Mouse (Mus musculus) adipocyte (in vitro differentiated cells): Measurements from ENCODE around the gene Mtcp1.

ENCODE experiments used
- DNase-seq: peaks from one replicate; pipeline ENCODE4 v3.0.0-alpha.2; 2016; ENCODE audit warnings: low spot score

The Mtcp1 gene

DNA sequence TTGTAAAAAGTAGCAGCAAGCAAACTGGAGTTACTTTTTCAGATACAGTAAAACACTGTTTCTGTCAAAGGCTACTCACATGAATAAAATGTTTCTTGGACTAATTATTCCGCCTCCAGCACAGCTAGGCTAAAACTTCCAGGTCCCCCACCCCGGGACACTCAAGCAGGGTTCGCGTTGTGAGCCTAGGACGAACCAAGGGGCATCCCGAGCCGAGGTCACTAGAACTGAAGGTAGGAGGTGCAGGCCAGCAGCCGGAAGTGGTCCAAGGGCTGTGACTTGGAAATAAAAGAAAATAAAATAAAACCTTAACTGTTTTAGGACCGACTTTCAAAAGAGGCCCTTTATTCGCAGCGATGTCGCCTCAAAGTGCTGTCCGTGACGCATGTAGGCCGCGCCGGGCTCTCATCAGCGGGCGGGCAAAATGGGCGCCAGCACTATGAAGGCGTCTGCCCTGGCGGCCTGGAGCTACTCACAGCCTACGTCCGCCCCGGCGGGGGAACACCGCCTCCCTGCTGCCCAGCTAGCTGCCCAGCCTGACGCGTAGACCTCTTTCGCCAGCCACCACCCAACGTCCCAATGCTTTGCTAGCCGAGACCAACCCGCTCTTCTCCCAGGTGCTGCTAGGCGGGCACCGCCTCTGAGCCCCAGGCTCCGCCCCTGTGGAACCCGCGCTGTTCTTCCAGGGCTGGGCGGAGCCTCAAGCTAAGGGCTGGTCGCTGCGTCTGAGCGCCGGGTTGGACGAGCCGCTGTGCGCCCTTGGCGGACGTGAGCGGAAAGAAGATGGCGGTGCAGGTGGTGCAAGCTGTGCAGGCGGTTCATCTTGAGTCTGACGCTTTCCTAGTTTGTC is at the start of gene Mtcp1, which contains the start of the genes Cmc4 and Brcc3:
Gene Mtcp1, minus strand, starts transcription at position 653 of the 850 bp plus-strand sequence.
Gene Cmc4, minus strand, starts transcription at position 649 of the 850 bp plus-strand sequence.
Gene Brcc3, plus strand, starts transcription at position 693 of the 850 bp plus-strand sequence.
- DNase-seq, result peak; percentile 88

DNA sequence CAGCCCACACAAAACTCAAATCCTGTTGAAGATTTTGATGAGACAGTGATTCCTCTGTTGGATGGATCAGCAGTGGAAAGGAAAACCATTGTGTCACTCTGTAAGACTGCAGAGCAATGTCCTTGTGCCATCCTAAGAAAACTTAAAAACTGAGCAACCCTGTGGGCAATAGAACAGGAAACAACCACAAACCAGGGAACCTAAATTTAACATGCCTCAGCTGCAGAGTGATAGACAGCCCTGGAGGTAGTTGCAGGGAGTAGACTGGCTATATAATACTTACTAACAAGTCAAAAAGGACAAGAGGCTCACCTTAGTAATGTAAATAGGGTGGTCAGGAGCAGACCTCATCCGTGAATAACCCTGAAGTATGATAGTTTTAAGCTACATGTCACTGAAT is 38.2 kb upstream of the Mtcp1 start:
- no peak for DNase-seq

DNA sequence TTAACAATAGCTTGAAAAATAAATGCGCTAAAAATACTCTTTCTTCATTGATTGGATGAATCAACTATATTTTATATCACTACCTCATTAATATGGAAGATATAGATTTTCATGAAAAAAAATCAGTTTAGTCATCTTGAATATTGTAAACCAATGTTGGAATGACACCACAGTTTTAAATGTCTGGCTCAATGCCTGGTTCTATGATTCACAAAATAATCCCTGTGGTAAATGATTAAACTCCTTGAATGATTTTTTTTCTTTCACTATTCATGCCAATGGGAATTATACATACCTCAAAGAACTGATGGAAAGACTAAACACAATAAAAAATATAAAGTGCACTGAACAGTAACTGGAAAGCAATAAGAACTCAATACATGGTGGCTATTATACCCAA is 6.7 kb downstream of the Mtcp1 start:
- no peak for DNase-seq

DNA sequence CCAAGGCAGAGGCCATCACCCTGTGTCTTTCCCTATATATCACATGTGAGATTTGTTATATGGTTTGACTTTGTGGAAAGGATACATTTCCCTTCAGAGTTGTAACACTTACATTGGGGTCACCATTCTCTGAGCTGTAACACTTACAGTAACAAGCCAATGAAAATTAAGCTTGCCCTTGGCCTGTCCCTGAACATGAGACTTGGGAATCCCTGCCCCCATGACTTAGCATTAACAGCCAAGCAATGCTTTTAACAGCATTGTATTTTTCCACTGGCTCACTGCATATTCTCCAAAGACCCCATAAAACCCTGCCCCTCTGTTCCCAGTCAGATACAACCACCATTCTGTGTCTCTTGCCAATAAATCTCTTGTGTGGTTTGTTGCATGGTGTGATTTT is 13.0 kb downstream of the Mtcp1 start:
- DNase-seq, result no peak

DNA sequence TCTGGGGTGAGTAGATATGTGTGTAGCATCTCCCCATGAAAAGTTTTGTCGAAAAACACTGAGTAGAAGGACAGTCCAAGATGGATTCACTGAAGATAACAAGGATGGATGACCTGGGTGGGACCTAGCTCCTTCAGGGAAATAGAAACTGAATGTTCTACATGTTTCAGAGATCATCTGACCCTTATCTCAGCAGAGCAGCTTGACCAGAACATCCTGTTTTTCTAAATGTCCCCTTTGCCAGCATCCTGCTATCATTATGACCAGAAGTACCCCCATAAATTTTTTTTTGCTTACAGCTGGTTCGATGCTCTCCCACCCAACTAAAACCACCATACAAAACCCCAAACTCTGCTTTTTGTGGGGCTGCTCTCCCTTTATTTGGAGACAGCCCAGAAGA is 13.7 kb downstream of the Mtcp1 start:
- DNase-seq, result no peak

DNA sequence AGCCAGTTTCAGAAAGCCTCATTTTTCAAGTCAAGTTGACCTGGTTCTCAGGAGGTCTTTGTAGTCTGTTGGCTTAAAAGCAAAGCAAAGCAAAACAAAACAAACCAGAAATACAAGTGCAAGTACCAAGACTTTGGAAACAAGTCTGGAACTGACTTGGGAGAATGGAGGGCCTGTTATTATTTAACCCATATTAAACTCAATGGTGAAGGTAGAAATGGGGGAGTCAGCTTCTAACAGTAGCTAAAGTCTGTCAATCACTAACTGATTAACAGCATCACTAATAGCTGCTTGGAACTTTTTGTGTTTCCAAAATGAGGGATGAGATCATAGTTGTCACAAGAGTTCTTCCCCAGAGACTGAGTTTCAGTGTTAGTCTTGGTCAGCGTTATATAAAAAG is 16.9 kb downstream of the Mtcp1 start:
- DNase-seq, result no peak

DNA sequence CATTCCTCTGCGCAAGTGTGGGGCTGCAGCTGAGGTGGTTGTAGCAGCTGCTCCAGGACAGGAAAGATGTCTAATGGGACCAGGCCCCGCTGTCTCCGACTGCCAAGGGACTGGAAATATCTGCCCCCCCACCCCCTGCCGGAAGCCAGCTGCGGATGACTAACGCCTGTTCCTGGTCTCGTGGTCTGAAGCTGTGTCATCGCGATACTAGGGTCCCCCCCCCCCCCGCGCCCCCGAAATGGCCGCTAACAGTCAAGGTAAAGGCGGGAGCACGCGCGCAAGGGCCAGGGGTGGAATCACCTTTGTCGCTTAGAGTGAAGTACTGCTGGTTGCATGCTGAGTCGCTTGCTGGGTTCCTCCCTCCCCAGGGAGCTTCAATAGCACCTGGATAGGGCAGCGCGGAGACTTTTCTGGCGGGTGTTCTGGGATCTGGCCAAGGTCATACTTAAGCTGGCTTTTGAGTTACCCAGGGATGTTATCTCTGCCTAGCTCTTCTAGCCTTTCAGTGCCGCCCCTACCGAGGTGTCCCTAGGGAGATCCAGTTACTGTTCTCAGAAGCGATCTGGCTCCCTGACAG is 34.1 kb downstream of the Mtcp1 start, which contains the start of the genes Fundc2 and F8:
Gene Fundc2, plus strand, starts transcription at position 205 of the 577 bp plus-strand sequence.
Gene F8, minus strand, starts transcription at position 421 of the 577 bp plus-strand sequence.
- DNase-seq, result peak; percentile 89

DNA sequence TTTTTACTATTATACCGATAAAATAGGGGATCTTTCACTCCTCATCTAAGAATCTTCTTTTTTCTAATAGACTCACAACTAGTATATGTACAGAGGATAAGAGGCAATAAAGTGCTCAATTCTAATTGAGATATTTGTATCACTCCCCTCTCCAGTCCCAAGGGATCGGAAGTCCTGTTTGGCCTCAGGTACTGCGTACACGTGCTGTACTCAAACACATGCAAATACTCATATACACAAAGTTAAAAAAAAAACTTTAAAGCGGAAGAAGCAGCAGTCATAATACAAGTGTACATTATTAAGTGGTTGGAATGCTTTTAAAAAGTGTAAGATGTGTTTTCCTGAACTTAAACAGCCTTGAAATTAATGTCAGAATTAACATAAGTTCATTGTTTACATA is 34.7 kb downstream of the Mtcp1 start:
- DNase-seq, result no peak

DNA sequence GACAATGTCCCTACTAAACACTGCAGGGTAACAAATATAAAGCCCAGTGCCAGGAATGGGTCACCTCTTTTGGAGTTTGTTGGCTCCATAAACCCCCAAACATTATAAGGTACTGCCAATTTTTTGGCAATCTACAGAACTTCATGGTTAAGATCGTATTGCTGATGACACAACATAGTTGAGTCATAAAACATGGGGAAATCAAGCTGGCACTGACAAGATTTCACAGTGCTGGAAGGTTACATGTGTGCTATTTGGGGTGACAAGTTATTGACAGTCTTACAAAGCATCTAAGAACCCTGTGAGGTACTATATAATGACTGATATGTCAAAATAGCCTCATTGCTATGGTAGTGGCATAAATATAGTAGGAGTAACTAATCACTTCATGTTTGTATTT is 35.2 kb downstream of the Mtcp1 start:
- DNase-seq, result peak; percentile 57

DNA sequence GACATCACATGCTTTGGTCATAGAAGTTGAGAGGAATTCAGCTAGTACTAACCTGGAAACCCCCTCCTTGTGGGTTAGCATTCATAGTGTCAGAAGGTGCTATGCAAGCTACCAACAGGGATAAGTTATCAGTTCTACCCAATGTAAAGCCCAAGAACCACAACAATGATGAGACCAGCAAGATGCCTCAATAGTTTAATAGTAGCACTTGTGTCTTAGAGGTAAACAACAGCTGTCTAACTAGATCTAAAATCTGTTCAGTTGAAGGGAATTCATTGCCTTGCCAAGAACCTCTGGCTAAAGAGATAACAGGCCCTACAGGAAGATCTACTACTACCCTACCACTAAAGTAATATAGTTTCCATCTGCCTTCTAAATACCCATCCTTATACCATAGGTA is 39.6 kb downstream of the Mtcp1 start:
- no peak for DNase-seq

DNA sequence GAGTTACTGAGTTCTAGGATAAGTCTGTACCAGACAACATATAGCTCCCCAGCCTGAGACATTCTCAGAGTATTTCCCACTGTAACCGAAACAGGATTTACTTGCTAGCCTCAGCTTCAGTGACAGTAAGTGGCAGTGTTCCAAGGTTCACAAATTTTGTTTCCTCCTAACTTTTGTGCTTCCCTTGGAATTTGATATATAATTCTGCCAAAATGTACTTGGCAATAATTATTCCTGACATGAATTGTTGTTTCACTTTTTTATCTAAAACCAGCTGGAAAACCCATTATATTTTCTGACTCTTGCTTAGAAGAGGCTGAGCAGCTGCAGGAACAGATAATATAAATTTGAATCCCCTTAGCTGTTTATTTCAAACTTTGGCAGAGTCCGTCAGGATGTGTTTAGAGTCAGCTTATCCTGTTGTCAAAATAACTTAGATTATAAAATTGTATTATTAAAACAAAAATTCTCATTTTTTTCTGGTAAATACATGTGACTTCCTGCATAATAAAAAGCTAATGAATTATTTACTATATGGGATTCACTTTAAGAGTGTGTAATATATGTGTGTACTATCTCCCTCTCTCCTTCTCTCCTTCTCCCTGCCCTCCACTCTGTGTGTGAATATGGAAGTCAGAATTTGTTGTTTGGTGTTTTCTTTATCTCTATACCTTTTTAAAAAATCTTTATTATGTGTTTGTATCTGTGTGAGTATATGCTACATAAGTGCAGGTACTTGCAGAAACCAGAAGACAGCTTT is 43.5 kb downstream of the Mtcp1 start:
- peak; percentile 56 for DNase-seq

DNA sequence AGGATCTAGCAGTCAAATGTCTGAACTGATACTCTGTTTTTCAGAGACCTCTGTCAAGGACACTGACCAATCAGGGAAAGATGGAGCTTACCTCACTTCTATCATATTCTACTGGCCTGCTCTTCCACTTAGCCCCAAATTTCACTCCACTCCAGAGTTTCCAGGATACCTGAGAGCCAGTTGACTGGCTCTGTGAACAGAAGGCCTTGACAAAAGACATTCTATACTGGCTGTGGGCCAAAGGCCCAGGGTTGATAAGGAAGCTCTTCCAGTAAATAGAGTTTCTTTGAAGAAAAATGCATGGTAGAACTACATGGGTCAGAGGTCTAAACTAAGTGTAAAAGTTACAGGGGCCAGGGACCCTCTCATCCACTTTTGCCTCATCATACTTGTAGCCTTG is 46.2 kb downstream of the Mtcp1 start:
- DNase-seq, result no peak
